Mouse (Mus musculus): ENCODE measurements around the gene Ralbp1. TPM values are rescaled to one million over a fixed set of nuclear protein-coding genes. Genes with fewer than 3 reads are reported as not detected.

Ralbp1 gene
- 150 and 170 TPM in 2 replicates for polyA plus RNA-seq (2015; fragmentation: Nextera tagmentation; extraction: Ambion mirVana)

- H3K4me3 ChIP-seq (replicated peaks) = peak within 1 kb of the TSS; percentile 94
- peak within 1 kb of the TSS; percentile 85 for H3K9ac ChIP-seq
- H3K4me2 ChIP-seq (replicated peaks) = peak within 1 kb of the TSS; percentile 82
- H3K4me1 ChIP-seq = peaks cover 38% of the 10 kb centered on the region
- WGBS = 9% methylated on average over 14 of the region's 14 CpGs
- no peaks in the 10 kb centered on the region for H3K27me3 ChIP-seq
- no peak for ATAC-seq (ENCODE audit: insufficient number of reproducible peaks, low FRiP score, low TSS enrichment, low read depth)
- peak within 1 kb of the TSS; percentile 100 for H3K27ac ChIP-seq (replicated peaks)
- H3K9me3 ChIP-seq (replicated peaks) = no peaks in the 10 kb centered on the region
- H3K36me3 ChIP-seq = no peaks in the 10 kb centered on the region
These were observed at the start of gene Ralbp1 for GRCm38 (mm10) chr17:65885697-65886529. TSS of gene Ralbp1 (minus strand) at chr17:65885798.

GRCm38 (mm10) chr17:65933741-65934140, 48.1 kb upstream of the Ralbp1 start:
- no peaks in the 10 kb centered on the region for H3K27me3 ChIP-seq
- WGBS = 98% methylated on average over 2 of the region's 2 CpGs
- no peak overlapping the region for H3K4me3 ChIP-seq (replicated peaks)
- no peak overlapping the region for H3K27ac ChIP-seq (replicated peaks)
- H3K9me3 ChIP-seq (replicated peaks) = no peaks in the 10 kb centered on the region
- H3K36me3 ChIP-seq = peaks cover 43% of the 10 kb centered on the region
- no peak overlapping the region for H3K9ac ChIP-seq
- H3K4me1 ChIP-seq = peaks cover 21% of the 10 kb centered on the region
- ATAC-seq (ENCODE audit: insufficient number of reproducible peaks, low FRiP score, low TSS enrichment, low read depth) = no peak
- H3K4me2 ChIP-seq (replicated peaks) = no peak overlapping the region

GRCm38 (mm10) chr17:65931525-65931924, 45.9 kb upstream of the Ralbp1 start:
- peaks cover 21% of the 10 kb centered on the region for H3K4me1 ChIP-seq
- no peak overlapping the region for H3K4me3 ChIP-seq (replicated peaks)
- no peak overlapping the region for H3K4me2 ChIP-seq (replicated peaks)
- no peaks in the 10 kb centered on the region for H3K27me3 ChIP-seq
- H3K36me3 ChIP-seq = peaks cover 49% of the 10 kb centered on the region
- no peaks in the 10 kb centered on the region for H3K9me3 ChIP-seq (replicated peaks)
- peak overlapping the region; percentile 63 for H3K27ac ChIP-seq (replicated peaks)
- peak; percentile 57; the same call in 1 of the 2 replicates for ATAC-seq (ENCODE audit: insufficient number of reproducible peaks, low FRiP score, low TSS enrichment, low read depth)
- WGBS = 44% methylated on average over 6 of the region's 6 CpGs
- H3K9ac ChIP-seq = 0 out of 2 replicates have a peak overlapping the region, but pooled peaks have one; percentile 23

- H3K4me2 ChIP-seq (replicated peaks) = no peak overlapping the region
- no peaks in the 10 kb centered on the region for H3K27me3 ChIP-seq
- no peak overlapping the region for H3K9ac ChIP-seq
- WGBS = 31% methylated on average over 6 of the region's 6 CpGs
- H3K9me3 ChIP-seq (replicated peaks) = no peaks in the 10 kb centered on the region
- peaks cover 21% of the 10 kb centered on the region for H3K4me1 ChIP-seq
- peak; percentile 82; the same call in 1 of the 2 replicates for ATAC-seq (ENCODE audit: insufficient number of reproducible peaks, low FRiP score, low TSS enrichment, low read depth)
- no peak overlapping the region for H3K4me3 ChIP-seq (replicated peaks)
- peak overlapping the region; percentile 63 for H3K27ac ChIP-seq (replicated peaks)
- peaks cover 49% of the 10 kb centered on the region for H3K36me3 ChIP-seq
These were observed 45.4 kb upstream of the Ralbp1 start for GRCm38 (mm10) chr17:65930960-65931359.

- H3K9ac ChIP-seq = no peak overlapping the region
- H3K4me3 ChIP-seq (replicated peaks) = no peak overlapping the region
- ATAC-seq (ENCODE audit: insufficient number of reproducible peaks, low FRiP score, low TSS enrichment, low read depth) = no peak
- H3K27me3 ChIP-seq = no peaks in the 10 kb centered on the region
- no peak overlapping the region for H3K4me2 ChIP-seq (replicated peaks)
- H3K4me1 ChIP-seq = peaks cover 21% of the 10 kb centered on the region
- 65% methylated on average over 7 of the region's 7 CpGs for WGBS
- H3K9me3 ChIP-seq (replicated peaks) = no peaks in the 10 kb centered on the region
- H3K27ac ChIP-seq (replicated peaks) = peak overlapping the region; percentile 65
- H3K36me3 ChIP-seq = peaks cover 54% of the 10 kb centered on the region
These were observed 44.7 kb upstream of the Ralbp1 start for GRCm38 (mm10) chr17:65930158-65930826.

GRCm38 (mm10) chr17:65929319-65929978, 43.9 kb upstream of the Ralbp1 start:
- no peaks in the 10 kb centered on the region for H3K9me3 ChIP-seq (replicated peaks)
- H3K9ac ChIP-seq = no peak overlapping the region
- peak overlapping the region; percentile 65 for H3K27ac ChIP-seq (replicated peaks)
- H3K4me2 ChIP-seq (replicated peaks) = no peak overlapping the region
- no peak for ATAC-seq (ENCODE audit: insufficient number of reproducible peaks, low FRiP score, low TSS enrichment, low read depth)
- peaks cover 21% of the 10 kb centered on the region for H3K4me1 ChIP-seq
- no peak overlapping the region for H3K4me3 ChIP-seq (replicated peaks)
- WGBS = 76% methylated on average over 22 of the region's 22 CpGs
- no peaks in the 10 kb centered on the region for H3K27me3 ChIP-seq
- peaks cover 59% of the 10 kb centered on the region for H3K36me3 ChIP-seq

- Histone ChIP-seq H3K27me3 (no peaks in the 10 kb centered on the region), H3K9me3 (replicated peaks) (no peaks in the 10 kb centered on the region), H3K4me3 (replicated peaks) (no peak overlapping the region), H3K9ac (no peak overlapping the region), H3K36me3 (peaks cover 61% of the 10 kb centered on the region), H3K4me1 (peaks cover 19% of the 10 kb centered on the region), H3K4me2 (replicated peaks) (no peak overlapping the region), H3K27ac (replicated peaks) (no peak overlapping the region)
- ATAC-seq (ENCODE audit: insufficient number of reproducible peaks, low FRiP score, low TSS enrichment, low read depth) = no peak
- WGBS = 81% methylated on average over 4 of the region's 4 CpGs
These were observed 41.5 kb upstream of the Ralbp1 start for GRCm38 (mm10) chr17:65927077-65927476.

- 69% methylated on average over 5 of the region's 5 CpGs for WGBS
These were observed 38.6 kb upstream of the Ralbp1 start for GRCm38 (mm10) chr17:65924218-65924617.

GRCm38 (mm10) chr17:65921975-65922374, 36.4 kb upstream of the Ralbp1 start:
- WGBS = 78% methylated on average over 6 of the region's 6 CpGs

More at GRCm38 (mm10) chr17:65924218-65924617, 38.6 kb upstream of the Ralbp1 start:
- H3K9me3 ChIP-seq (replicated peaks) = no peaks in the 10 kb centered on the region
- no peaks in the 10 kb centered on the region for H3K4me1 ChIP-seq
- no peaks in the 10 kb centered on the region for H3K27me3 ChIP-seq
- no peak overlapping the region for H3K4me2 ChIP-seq (replicated peaks)
- peaks cover 63% of the 10 kb centered on the region for H3K36me3 ChIP-seq
- no peak overlapping the region for H3K4me3 ChIP-seq (replicated peaks)
- H3K9ac ChIP-seq = no peak overlapping the region
- no peak overlapping the region for H3K27ac ChIP-seq (replicated peaks)
- no peak for ATAC-seq (ENCODE audit: insufficient number of reproducible peaks, low FRiP score, low TSS enrichment, low read depth)

GRCm38 (mm10) chr17:65919235-65919634, 33.6 kb upstream of the Ralbp1 start:
- no peaks in the 10 kb centered on the region for H3K9me3 ChIP-seq (replicated peaks)
- no peak overlapping the region for H3K9ac ChIP-seq
- peaks cover 17% of the 10 kb centered on the region for H3K4me1 ChIP-seq
- H3K27me3 ChIP-seq = no peaks in the 10 kb centered on the region
- peaks cover 23% of the 10 kb centered on the region for H3K36me3 ChIP-seq
- 40% methylated on average over 3 of the region's 3 CpGs for WGBS
- H3K4me3 ChIP-seq (replicated peaks) = no peak overlapping the region
- 0 out of 2 replicates have a peak overlapping the region, but pooled peaks have one; percentile 1 for H3K27ac ChIP-seq (replicated peaks)
- no peak for ATAC-seq (ENCODE audit: insufficient number of reproducible peaks, low FRiP score, low TSS enrichment, low read depth)
- no peak overlapping the region for H3K4me2 ChIP-seq (replicated peaks)

More at GRCm38 (mm10) chr17:65921975-65922374, 36.4 kb upstream of the Ralbp1 start:
- Histone ChIP-seq H3K4me3 (replicated peaks) (no peak overlapping the region), H3K4me1 (no peaks in the 10 kb centered on the region), H3K9ac (no peak overlapping the region), H3K9me3 (replicated peaks) (no peaks in the 10 kb centered on the region), H3K27me3 (no peaks in the 10 kb centered on the region), H3K4me2 (replicated peaks) (no peak overlapping the region), H3K36me3 (peaks cover 47% of the 10 kb centered on the region), H3K27ac (replicated peaks) (no peak overlapping the region)
- no peak for ATAC-seq (ENCODE audit: insufficient number of reproducible peaks, low FRiP score, low TSS enrichment, low read depth)

- no peaks in the 10 kb centered on the region for H3K27me3 ChIP-seq
- WGBS = 13% methylated on average over 8 of the region's 8 CpGs
- ATAC-seq (ENCODE audit: insufficient number of reproducible peaks, low FRiP score, low TSS enrichment, low read depth) = peak; percentile 90
- H3K4me1 ChIP-seq = peaks cover 43% of the 10 kb centered on the region
- no peaks in the 10 kb centered on the region for H3K36me3 ChIP-seq
- no peak overlapping the region for H3K4me3 ChIP-seq (replicated peaks)
- no peak overlapping the region for H3K9ac ChIP-seq
- H3K4me2 ChIP-seq (replicated peaks) = peak overlapping the region; percentile 30
- H3K27ac ChIP-seq (replicated peaks) = peak overlapping the region; percentile 98
- no peaks in the 10 kb centered on the region for H3K9me3 ChIP-seq (replicated peaks)
These were observed 30.6 kb upstream of the Ralbp1 start for GRCm38 (mm10) chr17:65916135-65916668.
